Mouse (Mus musculus) thymus, adult 2 months (tissue): ENCODE results near the gene Prlr. TPM values are rescaled to one million over a fixed set of nuclear protein-coding genes. Genes with fewer than 3 reads are reported as not detected.

Experiments
- DNase-seq: peaks from one replicate; pipeline ENCODE4 v3.0.0; 2021
- H3K27ac ChIP-seq: fragments of 200-500 bp; 2 replicates; pipeline ENCODE4 v1.5.1; 2012; ENCODE audit warnings: low read length, control low read depth; ENCODE audit not compliant: control insufficient read depth, insufficient read depth
- H3K27me3 ChIP-seq: fragments of 200-500 bp; 2 replicates; pipeline ENCODE4 v1.6.1; 2012; ENCODE audit warnings: mild to moderate bottlenecking, low read length, moderate library complexity, mixed read lengths; ENCODE audit not compliant: control insufficient read depth, insufficient read depth
- H3K36me3 ChIP-seq: fragments of 200-500 bp; 2 replicates; pipeline ENCODE4 v1.6.1; 2012; ENCODE audit warnings: mild to moderate bottlenecking, low read length, moderate library complexity; ENCODE audit not compliant: control insufficient read depth, insufficient read depth
- H3K4me1 ChIP-seq: fragments of 200-500 bp; replicated peaks from 2 replicates; pipeline ENCODE4 v1.6.1; 2012; ENCODE audit warnings: low read length; ENCODE audit not compliant: control insufficient read depth, insufficient read depth
- H3K4me3 ChIP-seq: fragments of 200-500 bp; 2 replicates; pipeline ENCODE4 v1.5.1; 2012; ENCODE audit warnings: mild to moderate bottlenecking, low read length, control low read depth, moderate library complexity; ENCODE audit not compliant: control insufficient read depth, insufficient read depth
- CTCF ChIP-seq: fragments of 200-500 bp; IDR thresholded peaks from 2 replicates; pipeline ENCODE4 v1.5.1; 2012; ENCODE audit warnings: mild to moderate bottlenecking, control low read depth, low read length, moderate library complexity, borderline replicate concordance; ENCODE audit not compliant: control insufficient read depth, poor library complexity, insufficient read depth; ENCODE audit errors: extremely low read depth
- POLR2A ChIP-seq: fragments of 200-500 bp; IDR thresholded peaks from 2 replicates; pipeline ENCODE4 v1.6.1; 2012; ENCODE audit warnings: mild to moderate bottlenecking, low read length, control low read depth, moderate library complexity; ENCODE audit not compliant: control insufficient read depth, poor library complexity, insufficient read depth; ENCODE audit errors: extremely low read depth
- WGBS: fragments of 180-500 bp; shearing (Covaris S2); methylation state at CpG from one replicate; pipeline ENCODE4 v1.1.7; 2018; 5-methylcytosine and 5-hydroxymethylcytosine counted together
- polyA plus RNA-seq: library from polyadenylated mRNA; depleted of rRNA; stranded (reverse); fragments of >200 nt; gene quantifications from 2 replicates; pipeline ENCODE4 v1.2.3, GENCODE M21; 2012; rRNA removed

The Prlr gene
- polyA plus RNA-seq, 1 experiment = 0.16 TPM

GRCm38 (mm10) chr15:10379757-10380458 is 202.9 kb downstream of the Prlr start:
- DNase-seq = no peak
- WGBS = 95% methylated on average over 3 of the region's 3 CpGs
- no peak overlapping the region for H3K27ac ChIP-seq
- H3K36me3 ChIP-seq = no peaks in the 10 kb centered on the region
- no peak overlapping the region for H3K4me3 ChIP-seq
- no peaks in the 10 kb centered on the region for H3K4me1 ChIP-seq
- TF ChIP-seq POLR2A (no peak), CTCF (no peak)
- no peaks in the 10 kb centered on the region for H3K27me3 ChIP-seq

GRCm38 (mm10) chr15:10387263-10387662 is 210.2 kb downstream of the Prlr start:
- H3K36me3 ChIP-seq = no peaks in the 10 kb centered on the region
- WGBS = 88% methylated on average over 2 of the region's 2 CpGs
- TF ChIP-seq POLR2A (no peak), CTCF (no peak)
- H3K27me3 ChIP-seq = no peaks in the 10 kb centered on the region
- no peaks in the 10 kb centered on the region for H3K4me1 ChIP-seq
- no peak overlapping the region for H3K27ac ChIP-seq
- no peak for DNase-seq
- H3K4me3 ChIP-seq = no peak overlapping the region

Other genes starting within 250 kb of the Prlr start
- not detected in 2 replicates for gene Gm21973, start 148.1 kb downstream of the Prlr start, polyA plus RNA-seq
- gene Agxt2, start 181.3 kb downstream of the Prlr start, polyA plus RNA-seq = not detected in 2 replicates